Mouse (Mus musculus) T-cell, adult 66 days (primary cell): Measurements from ENCODE around the gene Cdc7. TPM values are rescaled to one million over a fixed set of nuclear protein-coding genes. Genes with fewer than 3 reads are reported as not detected.

Experiments used
- total RNA-seq, 2 experiments: library from RNA; stranded (reverse); gene quantifications; 3 replicates in 1 of 2; 4 replicates in 1 of 2; pipeline ENCODE4 v1.2.4; 2023

Cdc7 gene
- total RNA-seq, result 10 to 100 TPM; 11.2 to 13.9 TPM

DNA sequence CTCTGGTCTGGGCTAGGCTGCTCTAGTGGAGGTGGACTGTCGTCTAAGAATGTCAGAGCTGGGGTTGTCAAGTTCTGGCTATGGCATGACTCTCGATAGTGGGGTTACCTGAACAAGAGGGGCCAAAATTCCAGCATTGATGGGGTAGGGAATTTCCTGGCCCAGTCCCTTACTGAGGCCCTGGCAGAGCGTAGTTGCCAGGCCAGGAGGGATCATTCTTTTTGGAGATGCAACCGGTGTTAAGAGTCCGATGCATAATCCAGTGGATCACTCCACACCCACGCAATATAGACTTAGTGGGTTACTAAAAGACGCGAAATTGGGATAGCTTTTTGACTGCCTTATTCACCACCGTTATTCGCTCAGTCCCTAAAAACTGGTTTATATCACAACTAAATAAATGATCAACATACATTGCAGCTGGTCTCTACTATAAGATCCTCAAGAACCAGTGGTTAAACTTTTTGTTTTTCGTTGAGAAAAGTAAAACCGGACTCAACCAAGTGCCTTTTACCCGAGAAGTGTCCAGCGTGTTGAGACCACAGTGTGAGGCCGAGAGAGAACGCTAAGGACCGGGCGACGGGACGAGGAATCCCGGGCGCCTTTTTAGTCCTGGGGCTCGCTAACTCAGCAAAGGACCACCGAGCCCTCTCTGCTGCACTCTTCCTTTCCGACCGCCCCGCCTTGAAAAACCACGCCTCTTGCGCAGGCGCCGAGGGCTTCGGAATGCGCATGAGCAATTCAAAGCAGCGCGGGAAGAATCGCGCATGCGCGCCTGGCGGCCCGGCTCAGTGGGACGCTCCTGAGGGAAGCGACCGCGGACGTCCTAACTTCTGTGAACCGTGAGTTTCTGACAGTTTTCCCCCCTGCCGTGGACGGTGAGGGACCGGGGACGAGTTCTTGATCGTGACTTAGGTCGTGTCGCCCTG lies at the start of gene Cdc7:
Gene Cdc7 (plus strand): TSS at position 739 of the 929 bp plus-strand sequence.

DNA sequence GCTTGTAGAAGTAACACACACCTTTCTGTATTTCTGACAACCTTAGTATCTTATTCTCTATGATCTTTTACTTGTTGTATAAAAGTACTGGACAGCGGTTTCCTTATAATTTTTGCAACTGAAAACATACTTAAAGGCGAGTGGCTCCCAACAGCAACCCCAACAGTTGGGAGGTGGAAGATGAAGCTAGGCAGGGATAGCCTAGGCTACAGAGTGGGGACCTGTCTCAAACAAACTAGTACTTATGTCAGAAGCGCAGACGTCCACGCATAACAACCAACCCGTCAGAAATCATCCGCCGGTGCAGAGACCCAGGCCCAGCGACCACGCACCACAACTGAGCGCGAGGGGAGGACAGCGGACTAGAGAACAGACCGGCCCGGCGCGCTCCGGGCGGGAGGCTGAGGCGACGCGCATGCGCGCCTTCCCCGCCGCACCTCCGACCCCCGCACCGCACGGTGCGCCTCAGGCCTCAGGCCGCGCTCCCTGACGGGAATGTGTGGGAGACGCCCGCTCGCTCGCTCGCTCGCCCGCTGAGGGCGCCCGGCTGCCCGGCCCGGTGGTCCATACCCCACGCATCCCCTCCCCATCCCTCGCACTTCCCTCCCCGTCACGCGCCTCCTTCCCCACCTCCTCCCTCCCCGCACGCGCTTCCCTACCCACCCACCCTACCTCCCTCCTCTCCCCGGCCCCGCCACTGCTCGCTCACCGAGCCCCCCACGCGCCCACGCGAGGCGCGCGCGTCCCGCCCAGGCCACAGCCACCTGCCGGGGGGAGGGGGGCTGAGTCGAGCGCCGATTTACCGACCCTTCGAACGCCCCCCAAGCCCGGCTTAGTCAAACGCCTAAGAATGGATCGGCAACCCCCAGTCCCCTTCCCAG lies 38.4 kb upstream of the Cdc7 start, which contains the start of gene Hfm1:
Gene Hfm1 (minus strand): TSS at position 834 of the 881 bp plus-strand sequence.

Other genes starting within 250 kb of the Cdc7 start
- not detected for gene Hfm1, start 38.0 kb upstream of the Cdc7 start, total RNA-seq